Mouse (Mus musculus): ENCODE results near the gene Pid1. TPM values are rescaled to one million over a fixed set of nuclear protein-coding genes. Genes with fewer than 3 reads are reported as not detected.
"Not testable (repeated sequence)": the region's sequence is repeated elsewhere in the genome, so short reads cannot be mapped to it uniquely, and the experiment has no call there.

Gene Pid1
- polyA plus RNA-seq, 1 experiment from 2014 or later: 93.9 TPM

DNA sequence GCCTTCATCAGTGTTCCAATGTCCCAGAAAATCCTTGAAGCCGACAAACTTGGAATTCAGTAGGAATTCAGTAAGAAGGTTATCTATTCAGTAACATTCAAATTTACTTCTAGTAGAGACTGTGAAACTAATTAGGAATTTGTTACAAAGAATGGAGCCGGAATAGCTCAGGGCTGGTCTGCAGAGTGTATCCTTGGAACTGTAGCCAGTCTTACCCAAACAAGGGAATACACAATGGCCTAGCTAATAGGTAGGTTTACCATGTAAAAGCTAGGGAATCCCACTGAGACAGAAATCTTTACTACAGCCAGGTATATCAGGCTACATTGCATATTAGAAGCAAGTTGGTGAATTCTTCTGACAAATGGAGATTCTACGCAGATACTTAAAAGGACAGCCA is 31.2 kb downstream of the Pid1 start:
- peak; percentile 15 for DNase-seq
- ATAC-seq (ENCODE audit: low FRiP score, low TSS enrichment); H3K4me3 ChIP-seq (replicated peaks; ENCODE audit: low read depth, low read length); H3K9ac ChIP-seq (replicated peaks; ENCODE audit: low read length); H3K9me3 ChIP-seq (ENCODE audit: control insufficient read depth, low read length); H3K4me2 ChIP-seq (ENCODE audit: low read length); H3K4me1 ChIP-seq (ENCODE audit: control insufficient read depth, insufficient read depth, low read length); H3K27ac ChIP-seq (replicated peaks; ENCODE audit: low read depth, low read length); H3K36me3 ChIP-seq (ENCODE audit: control insufficient read depth, insufficient read depth, low read length); H3K27me3 ChIP-seq (ENCODE audit: control insufficient read depth, insufficient read depth, low read length): not testable (repeated sequence)
- 21% methylated on average over 3 of the region's 3 CpGs for WGBS

DNA sequence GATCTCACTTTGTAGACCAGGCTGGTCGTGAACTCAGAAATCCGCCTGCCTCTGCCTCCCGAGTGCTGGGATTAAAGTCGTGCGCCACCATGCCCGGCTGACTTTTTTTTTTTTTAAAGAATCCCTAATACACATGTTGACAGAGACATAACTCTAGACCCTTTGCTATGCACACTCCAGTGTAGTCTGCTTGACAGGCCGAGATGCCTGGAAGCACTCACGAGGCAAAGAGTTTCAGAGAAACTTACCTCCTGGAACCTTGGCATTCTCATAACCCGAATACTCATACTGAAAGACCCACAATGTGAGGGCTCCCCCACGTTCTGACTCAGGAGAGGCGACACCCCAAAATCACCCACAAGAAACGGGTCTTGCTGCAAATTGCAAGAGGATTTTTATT is 32.1 kb downstream of the Pid1 start:
- not testable (repeated sequence) for H3K27ac ChIP-seq (replicated peaks; ENCODE audit: low read depth, low read length); H3K27me3 ChIP-seq (ENCODE audit: control insufficient read depth, insufficient read depth, low read length); DNase-seq; H3K9me3 ChIP-seq (ENCODE audit: control insufficient read depth, low read length); H3K4me3 ChIP-seq (replicated peaks; ENCODE audit: low read depth, low read length); H3K9ac ChIP-seq (replicated peaks; ENCODE audit: low read length); H3K36me3 ChIP-seq (ENCODE audit: control insufficient read depth, insufficient read depth, low read length); ATAC-seq (ENCODE audit: low FRiP score, low TSS enrichment); H3K4me1 ChIP-seq (ENCODE audit: control insufficient read depth, insufficient read depth, low read length); H3K4me2 ChIP-seq (ENCODE audit: low read length)
- WGBS: 90% methylated on average over 12 of the region's 12 CpGs

DNA sequence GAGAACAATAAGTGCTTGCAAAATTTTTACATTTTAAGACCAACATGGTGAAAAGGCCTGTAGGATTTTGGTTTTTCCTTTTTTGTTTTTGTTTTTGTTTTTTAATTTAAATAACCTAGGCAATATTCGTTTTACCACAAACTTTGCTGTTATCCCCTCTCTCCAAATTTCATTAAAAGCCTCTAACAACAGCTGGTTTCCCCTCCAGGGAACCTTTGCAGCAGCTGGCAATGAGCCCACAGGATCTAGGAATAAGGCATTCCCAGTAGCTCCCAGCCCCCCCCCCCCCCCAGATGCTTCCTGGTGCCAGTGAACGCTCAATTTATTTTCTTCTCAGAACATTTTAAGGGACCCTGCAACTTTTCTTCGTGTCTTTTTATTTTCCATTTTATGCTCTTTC is 38.7 kb downstream of the Pid1 start:
- Histone ChIP-seq H3K4me1 (ENCODE audit: control insufficient read depth, insufficient read depth, low read length) (no peaks in the 10 kb centered on the region), H3K9ac (replicated peaks; ENCODE audit: low read length) (no peak overlapping the region), H3K27ac (replicated peaks; ENCODE audit: low read depth, low read length) (no peak overlapping the region), H3K4me3 (replicated peaks; ENCODE audit: low read depth, low read length) (no peak overlapping the region), H3K36me3 (ENCODE audit: control insufficient read depth, insufficient read depth, low read length) (no peaks in the 10 kb centered on the region), H3K4me2 (ENCODE audit: low read length) (no peak overlapping the region), H3K9me3 (ENCODE audit: control insufficient read depth, low read length) (no peaks in the 10 kb centered on the region), H3K27me3 (ENCODE audit: control insufficient read depth, insufficient read depth, low read length) (no peaks in the 10 kb centered on the region)
- DNase-seq (peak; percentile 49), ATAC-seq (ENCODE audit: low FRiP score, low TSS enrichment) (no peak)
- 41% methylated on average over 3 of the region's 3 CpGs for WGBS

DNA sequence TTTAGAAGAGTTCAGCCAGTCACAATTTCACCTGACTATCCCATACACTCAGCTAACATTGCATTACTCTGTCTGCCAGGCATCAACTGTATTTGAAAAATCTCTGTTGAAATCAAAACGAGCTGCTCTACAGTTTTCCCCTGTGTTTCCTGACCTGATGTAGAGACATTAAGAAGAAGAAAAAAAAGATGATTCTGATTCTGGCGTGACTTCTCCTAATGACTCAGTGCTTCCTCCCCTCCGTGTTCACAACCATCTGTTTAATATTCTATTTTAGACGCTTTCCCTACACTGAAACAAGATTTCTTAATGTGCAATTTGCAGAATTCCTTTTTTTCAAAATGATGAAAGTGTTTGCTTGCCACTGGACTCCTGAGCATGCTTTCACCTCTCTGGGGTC is 42.7 kb downstream of the Pid1 start:
- H3K4me2 ChIP-seq (ENCODE audit: low read length): no peak overlapping the region
- no peaks in the 10 kb centered on the region for H3K36me3 ChIP-seq (ENCODE audit: control insufficient read depth, insufficient read depth, low read length)
- no peak for ATAC-seq (ENCODE audit: low FRiP score, low TSS enrichment)
- H3K4me3 ChIP-seq (replicated peaks; ENCODE audit: low read depth, low read length): no peak overlapping the region
- H3K9me3 ChIP-seq (ENCODE audit: control insufficient read depth, low read length): no peaks in the 10 kb centered on the region
- DNase-seq: no peak
- H3K9ac ChIP-seq (replicated peaks; ENCODE audit: low read length): no peak overlapping the region
- no peaks in the 10 kb centered on the region for H3K27me3 ChIP-seq (ENCODE audit: control insufficient read depth, insufficient read depth, low read length)
- H3K27ac ChIP-seq (replicated peaks; ENCODE audit: low read depth, low read length): no peak overlapping the region
- 76% methylated on average over 4 of the region's 4 CpGs for WGBS
- H3K4me1 ChIP-seq (ENCODE audit: control insufficient read depth, insufficient read depth, low read length): no peaks in the 10 kb centered on the region

DNA sequence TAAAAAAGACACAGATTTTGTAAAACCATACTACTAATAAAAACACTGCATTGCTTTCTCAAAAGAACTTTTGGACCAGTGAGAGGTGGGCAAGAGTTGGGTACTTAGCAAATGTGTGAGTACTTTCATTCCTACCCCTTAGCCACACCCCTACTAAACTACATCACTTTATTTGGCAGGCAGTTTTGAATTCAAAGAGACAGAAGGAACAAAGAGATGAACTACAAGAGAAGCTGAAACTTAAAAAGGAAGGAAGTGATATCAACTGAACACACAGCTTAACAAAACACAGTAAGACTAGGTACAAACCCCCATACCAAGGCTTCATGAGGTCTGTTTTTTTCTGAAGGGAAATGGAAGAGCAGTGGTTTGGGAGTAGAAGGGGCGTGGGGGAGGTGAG is 45.4 kb downstream of the Pid1 start:
- Histone ChIP-seq H3K4me2 (ENCODE audit: low read length) (no peak overlapping the region), H3K27me3 (ENCODE audit: control insufficient read depth, insufficient read depth, low read length) (no peaks in the 10 kb centered on the region), H3K27ac (replicated peaks; ENCODE audit: low read depth, low read length) (no peak overlapping the region), H3K9ac (replicated peaks; ENCODE audit: low read length) (no peak overlapping the region), H3K4me1 (ENCODE audit: control insufficient read depth, insufficient read depth, low read length) (no peaks in the 10 kb centered on the region), H3K9me3 (ENCODE audit: control insufficient read depth, low read length) (no peaks in the 10 kb centered on the region), H3K4me3 (replicated peaks; ENCODE audit: low read depth, low read length) (no peak overlapping the region), H3K36me3 (ENCODE audit: control insufficient read depth, insufficient read depth, low read length) (no peaks in the 10 kb centered on the region)
- 100% methylated on average over 1 of the region's 1 CpGs for WGBS
- ATAC-seq (ENCODE audit: low FRiP score, low TSS enrichment) (no peak), DNase-seq (no peak)

DNA sequence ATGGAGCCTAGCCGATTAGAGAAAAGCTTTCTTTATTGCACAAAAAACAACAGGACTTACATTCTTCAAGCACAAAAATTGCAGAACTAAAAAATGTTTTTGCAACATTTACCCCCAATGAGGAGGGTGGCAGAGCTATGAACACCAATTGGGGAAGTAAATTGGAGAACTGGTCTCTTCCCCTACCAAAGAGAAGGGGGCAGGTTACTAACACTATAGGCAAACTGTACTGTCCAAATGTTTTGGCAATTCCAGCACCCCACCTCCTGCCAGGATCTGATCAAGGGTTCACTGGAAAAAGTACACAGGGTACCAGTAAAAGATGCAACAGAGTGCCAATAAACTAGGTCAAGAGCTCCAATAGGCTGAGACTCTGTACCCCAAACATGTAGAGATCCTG is 46.2 kb downstream of the Pid1 start:
- Histone ChIP-seq H3K9me3 (ENCODE audit: control insufficient read depth, low read length) (no peaks in the 10 kb centered on the region), H3K4me2 (ENCODE audit: low read length) (no peak overlapping the region), H3K4me1 (ENCODE audit: control insufficient read depth, insufficient read depth, low read length) (no peaks in the 10 kb centered on the region), H3K4me3 (replicated peaks; ENCODE audit: low read depth, low read length) (no peak overlapping the region), H3K27me3 (ENCODE audit: control insufficient read depth, insufficient read depth, low read length) (no peaks in the 10 kb centered on the region), H3K9ac (replicated peaks; ENCODE audit: low read length) (no peak overlapping the region), H3K27ac (replicated peaks; ENCODE audit: low read depth, low read length) (no peak overlapping the region), H3K36me3 (ENCODE audit: control insufficient read depth, insufficient read depth, low read length) (no peaks in the 10 kb centered on the region)
- WGBS: 96% methylated on average over 1 of the region's 1 CpGs
- DNase-seq (no peak), ATAC-seq (ENCODE audit: low FRiP score, low TSS enrichment) (no peak)

DNA sequence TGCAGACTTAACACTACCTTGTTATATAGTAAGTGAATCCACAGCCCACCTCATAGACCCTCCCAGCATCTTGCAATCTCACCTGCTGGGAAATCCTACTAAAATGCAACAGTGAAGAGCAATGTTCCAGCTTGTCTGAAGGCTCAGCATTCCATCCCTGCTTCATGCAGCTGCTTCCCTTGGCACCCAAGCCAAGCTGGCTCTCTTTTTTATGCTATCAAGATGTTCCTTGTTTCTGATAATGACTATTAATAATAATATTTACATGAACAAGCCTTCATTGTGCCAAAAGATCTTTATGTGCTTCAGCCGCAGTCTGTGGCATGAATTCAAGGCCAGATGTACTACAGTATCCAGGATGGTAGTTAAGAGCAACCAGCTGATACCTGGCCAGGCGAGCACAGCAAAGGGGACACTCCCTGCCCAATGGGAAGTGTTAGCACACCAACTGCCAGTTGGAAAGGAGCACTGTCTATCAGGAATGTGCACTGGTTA is 54.0 kb downstream of the Pid1 start:
- H3K4me2 ChIP-seq (ENCODE audit: low read length): no peak overlapping the region
- H3K9me3 ChIP-seq (ENCODE audit: control insufficient read depth, low read length): no peaks in the 10 kb centered on the region
- no peak overlapping the region for H3K9ac ChIP-seq (replicated peaks; ENCODE audit: low read length)
- H3K4me1 ChIP-seq (ENCODE audit: control insufficient read depth, insufficient read depth, low read length): no peaks in the 10 kb centered on the region
- WGBS: 83% methylated on average over 2 of the region's 2 CpGs
- no peaks in the 10 kb centered on the region for H3K36me3 ChIP-seq (ENCODE audit: control insufficient read depth, insufficient read depth, low read length)
- no peak for DNase-seq
- ATAC-seq (ENCODE audit: low FRiP score, low TSS enrichment): no peak
- no peaks in the 10 kb centered on the region for H3K27me3 ChIP-seq (ENCODE audit: control insufficient read depth, insufficient read depth, low read length)
- no peak overlapping the region for H3K27ac ChIP-seq (replicated peaks; ENCODE audit: low read depth, low read length)
- no peak overlapping the region for H3K4me3 ChIP-seq (replicated peaks; ENCODE audit: low read depth, low read length)

DNA sequence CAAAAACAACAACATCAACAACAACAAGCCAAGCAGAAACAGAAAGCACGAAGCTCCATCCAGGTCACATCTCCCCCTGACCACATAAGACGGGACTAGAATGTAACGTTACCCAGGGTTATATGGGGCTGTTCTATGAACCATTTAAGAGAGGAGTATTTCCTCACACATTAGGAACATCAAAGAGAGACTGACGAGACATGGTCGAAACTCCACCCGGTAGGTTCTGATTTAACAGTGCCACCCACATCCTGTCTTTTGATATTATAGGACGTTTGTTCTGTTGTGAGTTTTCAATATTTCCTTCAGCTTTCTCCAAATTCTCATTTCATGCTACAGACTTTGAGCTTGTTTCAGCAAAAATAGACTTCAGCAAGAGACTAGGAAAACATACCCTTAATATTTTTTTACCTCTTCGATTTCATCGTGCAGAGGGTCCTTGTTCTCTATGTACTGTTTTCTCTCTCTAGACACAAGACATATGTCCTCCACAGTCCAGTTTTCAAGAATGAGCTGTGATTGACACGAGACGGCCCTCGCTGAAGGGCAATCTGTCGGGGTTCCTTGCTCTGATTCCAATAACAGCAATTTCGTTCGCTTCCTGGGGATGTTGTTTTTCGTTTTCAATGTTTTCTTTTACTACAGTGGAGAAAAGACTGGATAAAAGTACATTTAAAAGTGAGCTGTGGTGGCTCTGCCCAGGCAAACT is 58.1 kb downstream of the Pid1 start:
- Histone ChIP-seq H3K27me3 (ENCODE audit: control insufficient read depth, insufficient read depth, low read length) (no peaks in the 10 kb centered on the region), H3K4me3 (replicated peaks; ENCODE audit: low read depth, low read length) (no peak overlapping the region), H3K27ac (replicated peaks; ENCODE audit: low read depth, low read length) (no peak overlapping the region), H3K9ac (replicated peaks; ENCODE audit: low read length) (no peak overlapping the region), H3K9me3 (ENCODE audit: control insufficient read depth, low read length) (no peaks in the 10 kb centered on the region), H3K4me1 (ENCODE audit: control insufficient read depth, insufficient read depth, low read length) (no peaks in the 10 kb centered on the region), H3K36me3 (ENCODE audit: control insufficient read depth, insufficient read depth, low read length) (no peaks in the 10 kb centered on the region), H3K4me2 (ENCODE audit: low read length) (no peak overlapping the region)
- DNase-seq: no peak
- no peak for ATAC-seq (ENCODE audit: low FRiP score, low TSS enrichment)
- WGBS: 89% methylated on average over 16 of the region's 16 CpGs

DNA sequence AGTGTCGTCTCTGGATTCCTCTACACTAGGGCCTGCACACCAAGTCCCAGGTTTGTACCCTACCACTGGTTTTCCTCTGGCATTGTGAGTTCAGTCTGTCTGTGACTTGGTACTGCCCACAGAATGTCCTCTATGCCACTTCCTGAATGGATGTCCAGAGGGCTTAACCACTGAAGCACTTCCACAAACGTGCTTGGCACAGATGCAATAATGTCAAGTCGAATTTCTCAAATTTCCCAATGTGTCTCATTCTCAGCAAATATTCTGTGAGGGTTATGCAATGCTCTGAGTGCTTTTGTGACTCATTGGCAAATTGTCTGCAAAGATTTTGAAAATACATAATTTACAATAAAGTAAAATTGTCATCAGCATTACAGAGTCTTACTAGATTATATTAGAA is 61.2 kb downstream of the Pid1 start:
- no peaks in the 10 kb centered on the region for H3K9me3 ChIP-seq (ENCODE audit: control insufficient read depth, low read length)
- H3K27ac ChIP-seq (replicated peaks; ENCODE audit: low read depth, low read length): no peak overlapping the region
- no peak overlapping the region for H3K4me3 ChIP-seq (replicated peaks; ENCODE audit: low read depth, low read length)
- H3K4me2 ChIP-seq (ENCODE audit: low read length): no peak overlapping the region
- no peaks in the 10 kb centered on the region for H3K36me3 ChIP-seq (ENCODE audit: control insufficient read depth, insufficient read depth, low read length)
- ATAC-seq (ENCODE audit: low FRiP score, low TSS enrichment): no peak
- 84% methylated on average over 3 of the region's 3 CpGs for WGBS
- H3K4me1 ChIP-seq (ENCODE audit: control insufficient read depth, insufficient read depth, low read length): no peaks in the 10 kb centered on the region
- no peaks in the 10 kb centered on the region for H3K27me3 ChIP-seq (ENCODE audit: control insufficient read depth, insufficient read depth, low read length)
- no peak overlapping the region for H3K9ac ChIP-seq (replicated peaks; ENCODE audit: low read length)
- no peak for DNase-seq

Measured in midbrain, embryonic 14.5 days (tissue).